Mouse (Mus musculus) hindbrain, embryonic 12.5 days (tissue): ENCODE data around the gene Obsl1. TPM values are rescaled to one million over a fixed set of nuclear protein-coding genes. Genes with fewer than 3 reads are reported as not detected.

Experiments
- polyA plus RNA-seq: library from polyadenylated mRNA; unstranded; fragments of >200 nt; fragmentation: Nextera tagmentation; extraction: Ambion mirVana; gene quantifications from 2 replicates; pipeline ENCODE4 v1.2.1, GENCODE M21; 2016

The Obsl1 gene
- polyA plus RNA-seq, 1 experiment from 2014 or later, result 63.4 TPM

Other genes with a start within 250 kb of the Obsl1 start
- gene Ptprn, start 241.9 kb downstream of the Obsl1 start, polyA plus RNA-seq, result 11.7 and 12.6 TPM in 2 replicates
- 50.0 and 56.8 TPM in 2 replicates for gene Resp18, start 228.0 kb downstream of the Obsl1 start, polyA plus RNA-seq
- gene Dnpep, start 188.5 kb downstream of the Obsl1 start, polyA plus RNA-seq, result 173 and 175 TPM in 2 replicates
- gene Des, start 146.1 kb downstream of the Obsl1 start, polyA plus RNA-seq, result 2.3 and 10.5 TPM in 2 replicates
- 19.1 and 19.7 TPM in 2 replicates for gene Speg, start 131.2 kb downstream of the Obsl1 start, polyA plus RNA-seq
- 73.1 and 74.1 TPM in 2 replicates for gene Gmppa, start 70.5 kb downstream of the Obsl1 start, polyA plus RNA-seq
- gene Asic4, start 56.0 kb downstream of the Obsl1 start, polyA plus RNA-seq, result 18.3 and 19.0 TPM in 2 replicates
- 39.2 and 41.5 TPM in 2 replicates for gene Chpf, start 27.1 kb downstream of the Obsl1 start, polyA plus RNA-seq
- gene Tmem198, start 26.9 kb downstream of the Obsl1 start, polyA plus RNA-seq, result 25.3 and 25.7 TPM in 2 replicates
- 8.6 and 9.2 TPM in 2 replicates for gene Inha, start 625 bp upstream of the Obsl1 start, polyA plus RNA-seq
- gene Stk11ip, start 15.1 kb upstream of the Obsl1 start, polyA plus RNA-seq, result 25.7 and 29.3 TPM in 2 replicates
- gene Slc4a3, start 39.8 kb upstream of the Obsl1 start, polyA plus RNA-seq, result 36.9 and 38.6 TPM in 2 replicates